Mouse (Mus musculus) layer of hippocampus, adult 18-20 months (tissue): ENCODE measurements around the gene Olfr1490. TPM values are rescaled to one million over a fixed set of nuclear protein-coding genes. Genes with fewer than 3 reads are reported as not detected.
"Not testable (repeated sequence)": the region's sequence is repeated elsewhere in the genome, so short reads cannot be mapped to it uniquely, and the experiment has no call there.

Experiments
- DNase-seq, 2 experiments: peaks; one replicate each; pipeline ENCODE4 v3.0.0; 2022; ENCODE audit warnings: low spot score in 2 of 2
- long read RNA-seq: library from polyadenylated mRNA; stranded (forward); transcript quantifications from one replicate; pipeline ENCODE4 v2.0.0, GENCODE M21; 2021
- microRNA-seq, 2 experiments: library from miRNA; unstranded; fragments of <30 nt; microRNA quantifications; one replicate each; pipeline ENCODE4 v1.2.0; 2021
- total RNA-seq, 2 experiments: library from RNA; stranded (reverse); gene quantifications; 2 replicates each; pipeline ENCODE4 v1.2.3; 2021

The Olfr1490 gene
- not detected for total RNA-seq
- long read RNA-seq = 0 reads

DNA sequence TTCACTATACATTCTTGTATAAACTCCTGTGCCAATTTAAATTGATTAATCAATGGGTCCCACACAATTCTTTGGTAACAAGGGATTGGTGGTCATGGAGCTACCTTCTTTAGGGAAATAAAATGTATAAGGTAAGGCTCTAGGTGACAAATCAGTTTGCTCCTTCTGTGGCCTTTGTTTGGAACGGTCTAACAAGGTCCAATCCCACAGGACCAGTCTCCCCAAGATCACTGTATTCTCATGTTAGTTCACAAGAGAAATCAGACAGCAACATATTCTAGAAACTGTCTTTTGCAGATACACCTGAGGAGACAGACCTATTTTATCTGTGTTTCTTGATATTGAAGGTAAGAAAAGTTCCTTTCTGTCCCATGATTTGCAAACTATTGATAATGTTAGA is at the start of gene Olfr1490:
Gene Olfr1490, plus strand, starts transcription at position 301 of the 400 bp plus-strand sequence.
- no peak for DNase-seq

- DNase-seq = not testable (repeated sequence)
Observed at GRCm38 (mm10) chr19:13617075-13617474, 33.8 kb upstream of the Olfr1490 start, which contains the start of gene Olfr1487. Gene Olfr1487, plus strand, starts transcription at chr19:13617375.

GRCm38 (mm10) chr19:13631321-13631720 is 19.6 kb upstream of the Olfr1490 start, which contains the start of gene Olfr1489:
Gene Olfr1489, plus strand, starts transcription at chr19:13631621.
- no peak for DNase-seq

DNA sequence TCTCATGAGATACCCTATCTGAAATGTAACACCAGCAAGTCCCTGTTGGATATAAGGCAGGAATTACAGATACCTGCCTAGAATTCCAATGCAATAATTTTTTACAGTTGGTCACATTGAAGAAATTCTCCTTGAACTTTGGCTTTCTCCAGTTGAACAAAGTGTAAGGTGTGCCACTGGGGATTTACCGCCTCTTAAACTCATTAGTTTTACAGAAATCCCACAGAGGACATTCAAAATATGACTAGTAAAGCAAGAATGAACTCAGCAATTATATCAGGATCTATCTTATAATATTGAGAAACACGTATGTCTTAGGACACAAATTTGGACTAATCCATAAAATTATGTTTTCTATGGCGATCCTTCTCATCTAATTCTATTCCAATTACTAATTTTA is 46.1 kb downstream of the Olfr1490 start, which contains the start of gene Olfr1491:
Gene Olfr1491, plus strand, starts transcription at position 301 of the 400 bp plus-strand sequence.
- no peak for DNase-seq

Small RNAs within 50 kb of the gene (microRNA-seq; reads per million reads assigned to microRNA genes)
- 0 reads per million in 2 experiments for gene Gm23931

Other genes starting within 250 kb of the Olfr1490 start
- gene Olfr1469, start 243.2 kb upstream of the Olfr1490 start, total RNA-seq = not detected
- not detected for gene Olfr1471, start 207.7 kb upstream of the Olfr1490 start, total RNA-seq
- gene Olfr1472, start 195.0 kb upstream of the Olfr1490 start, total RNA-seq = not detected
- gene Olfr1474, start 181.5 kb upstream of the Olfr1490 start, total RNA-seq = not detected
- not detected for gene Olfr1475, start 170.9 kb upstream of the Olfr1490 start, total RNA-seq
- not detected for gene Olfr1477, start 150.5 kb upstream of the Olfr1490 start, total RNA-seq
- gene Olfr1480, start 123.2 kb upstream of the Olfr1490 start, total RNA-seq = not detected
- gene Olfr1484, start 67.6 kb upstream of the Olfr1490 start, total RNA-seq = not detected
- gene Olfr1487, start 33.7 kb upstream of the Olfr1490 start, total RNA-seq = not detected
- not detected for gene Olfr1489, start 19.5 kb upstream of the Olfr1490 start, total RNA-seq
- gene Olfr1491, start 46.2 kb downstream of the Olfr1490 start, total RNA-seq = not detected
- gene Olfr1493-ps1, start 72.2 kb downstream of the Olfr1490 start, total RNA-seq = not detected
- not detected for gene Olfr1494, start 88.6 kb downstream of the Olfr1490 start, total RNA-seq
- gene Olfr1495, start 113.5 kb downstream of the Olfr1490 start, total RNA-seq = not detected
- gene Olfr1496, start 126.8 kb downstream of the Olfr1490 start, total RNA-seq = not detected
- gene Olfr1497, start 147.1 kb downstream of the Olfr1490 start, total RNA-seq = not detected
- not detected for gene Olfr1499, start 168.4 kb downstream of the Olfr1490 start, total RNA-seq
- not detected for gene Olfr1500, start 179.4 kb downstream of the Olfr1490 start, total RNA-seq
- gene Olfr1501, start 199.6 kb downstream of the Olfr1490 start, total RNA-seq = not detected
- not detected for gene Olfr1502, start 210.7 kb downstream of the Olfr1490 start, total RNA-seq
- gene Olfr1504, start 246.8 kb downstream of the Olfr1490 start, total RNA-seq = not detected